Mouse (Mus musculus) megakaryocyte, adult 5-6 weeks (primary cell): ENCODE results near the gene Lingo1. TPM values are rescaled to one million over a fixed set of nuclear protein-coding genes. Genes with fewer than 3 reads are reported as not detected.

Experiments
- total RNA-seq, 2 experiments: library from RNA; stranded (forward) in 1 of 2; stranded (reverse) in 1 of 2; fragments of 153-499, 151-499 nt in 1 of 2; fragments of 221-1000, 200-1000 nt in 1 of 2; gene quantifications; 2 replicates each; pipeline versions ENCODE4 v1.2.3 to v1.2.4; 2015 to 2017

The Lingo1 gene
- total RNA-seq, 2 experiments from 2014 or later = not detected

Other genes starting within 250 kb of the Lingo1 start
- gene Odf3l1, start 68.2 kb upstream of the Lingo1 start, total RNA-seq (2015) = not detected in 2 replicates
- not detected in 2 replicates for gene Odf3l1, start 68.2 kb upstream of the Lingo1 start, total RNA-seq (2017)
- not detected in 2 replicates for gene Cspg4, start 68.6 kb upstream of the Lingo1 start, total RNA-seq (2015)
- not detected in 2 replicates for gene Cspg4, start 68.6 kb upstream of the Lingo1 start, total RNA-seq (2017)
- 3.6 and 4.0 TPM in 2 replicates for gene Snx33, start 131.9 kb upstream of the Lingo1 start, total RNA-seq (2015)
- gene Snx33, start 131.9 kb upstream of the Lingo1 start, total RNA-seq (2017) = 2.2 and 3.1 TPM in 2 replicates
- 71.0 and 83.9 TPM in 2 replicates for gene Imp3, start 141.0 kb upstream of the Lingo1 start, total RNA-seq (2015)
- 34.2 and 54.6 TPM in 2 replicates for gene Imp3, start 141.0 kb upstream of the Lingo1 start, total RNA-seq (2017)
- 3.5 and 4.6 TPM in 2 replicates for gene Snupn, start 154.4 kb upstream of the Lingo1 start, total RNA-seq (2015)
- gene Snupn, start 154.4 kb upstream of the Lingo1 start, total RNA-seq (2017) = 5.0 and 7.1 TPM in 2 replicates
- gene Ptpn9, start 198.5 kb upstream of the Lingo1 start, total RNA-seq (2015) = 11.9 and 12.6 TPM in 2 replicates
- gene Ptpn9, start 198.5 kb upstream of the Lingo1 start, total RNA-seq (2017) = 9.8 and 10.9 TPM in 2 replicates